Mouse (Mus musculus) c-Kit-negative CD71-positive TER-119-positive erythroid progenitor cells, embryonic 14.5 days (primary cell): Measurements from ENCODE around the gene Cavin4.

ENCODE experiments used
- DNase-seq: peaks from one replicate; pipeline ENCODE4 v3.0.0-alpha.2; 2013; ENCODE audit warnings: low read depth, low spot score

Gene Cavin4

GRCm38 (mm10) chr4:48663271-48663670 is at the start of gene Cavin4:
Cavin4 (plus strand) TSS chr4:48663514.
- DNase-seq, result no peak

- no peak for DNase-seq
Measured at GRCm38 (mm10) chr4:48615483-48615882, 47.8 kb upstream of the Cavin4 start.

GRCm38 (mm10) chr4:48617201-48617600 is 46.1 kb upstream of the Cavin4 start:
- DNase-seq, result no peak

- no peak for DNase-seq
Measured at GRCm38 (mm10) chr4:48620121-48620520, 43.2 kb upstream of the Cavin4 start.

GRCm38 (mm10) chr4:48622246-48622645 is 41.1 kb upstream of the Cavin4 start:
- DNase-seq, result no peak

GRCm38 (mm10) chr4:48622946-48623345 is 40.4 kb upstream of the Cavin4 start:
- DNase-seq, result no peak

- no peak for DNase-seq
Measured at GRCm38 (mm10) chr4:48624961-48625360, 38.4 kb upstream of the Cavin4 start.

GRCm38 (mm10) chr4:48625836-48626235 is 37.5 kb upstream of the Cavin4 start:
- no peak for DNase-seq

GRCm38 (mm10) chr4:48629445-48629844 is 33.9 kb upstream of the Cavin4 start:
- DNase-seq, result no peak

- DNase-seq, result no peak
Measured at GRCm38 (mm10) chr4:48633529-48633928, 29.8 kb upstream of the Cavin4 start.

- no peak for DNase-seq
Measured at GRCm38 (mm10) chr4:48634058-48634457, 29.3 kb upstream of the Cavin4 start.

- DNase-seq, result no peak
Measured at GRCm38 (mm10) chr4:48636831-48637230, 26.5 kb upstream of the Cavin4 start.

GRCm38 (mm10) chr4:48638132-48638531 is 25.2 kb upstream of the Cavin4 start:
- DNase-seq, result no peak

GRCm38 (mm10) chr4:48639503-48639902 is 23.8 kb upstream of the Cavin4 start:
- DNase-seq, result no peak

GRCm38 (mm10) chr4:48643801-48644200 is 19.5 kb upstream of the Cavin4 start:
- no peak for DNase-seq

- DNase-seq, result no peak
Measured at GRCm38 (mm10) chr4:48646143-48646542, 17.2 kb upstream of the Cavin4 start.

GRCm38 (mm10) chr4:48650617-48651360 is 12.5 kb upstream of the Cavin4 start:
- DNase-seq, result no peak

- DNase-seq, result no peak
Measured at GRCm38 (mm10) chr4:48654118-48654517, 9.2 kb upstream of the Cavin4 start.

GRCm38 (mm10) chr4:48656530-48656929 is 6.8 kb upstream of the Cavin4 start:
- no peak for DNase-seq

GRCm38 (mm10) chr4:48660144-48660543 is 3.2 kb upstream of the Cavin4 start:
- DNase-seq, result no peak

- DNase-seq, result no peak
Measured at GRCm38 (mm10) chr4:48660619-48661575, 2.4 kb upstream of the Cavin4 start.

GRCm38 (mm10) chr4:48664021-48664420 is 707 bp downstream of the Cavin4 start:
- DNase-seq, result no peak

GRCm38 (mm10) chr4:48667279-48667678 is 4.0 kb downstream of the Cavin4 start:
- no peak for DNase-seq
